ENCODE assay signal across 28 mouse cellular contexts in genomic region chr4:87961872-87962271, GRCm38 (mm10).
A peak's percentile ranks its signal among the peaks of the same experiment; 100 is the strongest.
DNase-seq lines count a peak whose midpoint lies in the region; ATAC-seq and TF ChIP-seq lines count a peak whose summit lies in the region.
"Had no signal": no experiment of that assay in that cellular context is flagged by ENCODE, and none has a peak within 500 bp of the region (broad histone marks: within the 10 kb centered on the region; RNA-seq: fewer than 3 reads in every experiment).

No protein-coding gene starts in this region.

- no peaks in the 10 kb centered on the region for H3K36me3 ChIP-seq in forebrain, embryonic 15.5 days
- no peaks in the 10 kb centered on the region for H3K36me3 ChIP-seq in forebrain, embryonic 12.5 days (replicated peaks)
- no peaks in the 10 kb centered on the region for H3K36me3 ChIP-seq in intestine, embryonic 14.5 days (ENCODE audit: control insufficient read depth, insufficient read depth, low read length)
- no peaks in the 10 kb centered on the region for H3K36me3 ChIP-seq in intestine, embryonic 16.5 days (ENCODE audit: control insufficient read depth, insufficient read depth, low read length)
- no peaks in the 10 kb centered on the region for H3K36me3 ChIP-seq in forebrain, embryonic 16.5 days (ENCODE audit: control insufficient read depth, insufficient read depth)
- H3K36me3 ChIP-seq in kidney, adult 2 months (ENCODE audit: control insufficient read depth, insufficient read depth, low read length), result no peaks in the 10 kb centered on the region
- H3K36me3 ChIP-seq: embryonic facial prominence, embryonic 13.5 days; heart, embryonic 12.5 days; heart, embryonic 15.5 days; hindbrain, embryonic 10.5 days; hindbrain, embryonic 13.5 days; kidney, embryonic 15.5 days had no signal

- peaks cover 12% of the 10 kb centered on the region for H3K4me1 ChIP-seq in forebrain, embryonic 15.5 days
- H3K4me1 ChIP-seq in forebrain, embryonic 12.5 days, result peaks cover 9% of the 10 kb centered on the region; the same call in 1 of the 2 replicates
- H3K4me1 ChIP-seq in intestine, embryonic 14.5 days (replicated peaks; ENCODE audit: control insufficient read depth, insufficient read depth, low read length), result no peaks in the 10 kb centered on the region
- peaks cover 7% of the 10 kb centered on the region; the same call in 1 of the 2 replicates for H3K4me1 ChIP-seq in intestine, embryonic 16.5 days (ENCODE audit: control insufficient read depth, insufficient read depth, low read length)
- H3K4me1 ChIP-seq in forebrain, embryonic 16.5 days (replicated peaks; ENCODE audit: control insufficient read depth, insufficient read depth, low read length), result 0 out of 2 replicates have a peak, but pooled peaks cover 6% of the 10 kb centered on the region
- H3K4me1 ChIP-seq in kidney, adult 2 months (ENCODE audit: control insufficient read depth, insufficient read depth, low read length), result peaks cover 11% of the 10 kb centered on the region
- H3K4me1 ChIP-seq: heart, embryonic 15.5 days; hindbrain, embryonic 10.5 days had no signal

- WGBS in forebrain, embryonic 15.5 days, result 60% methylated on average over 6 of the region's 6 CpGs
- WGBS in forebrain, embryonic 12.5 days, result 74% methylated on average over 6 of the region's 6 CpGs
- 84% methylated on average over 6 of the region's 6 CpGs for WGBS in intestine, embryonic 14.5 days
- WGBS in intestine, embryonic 16.5 days, result 82% methylated on average over 6 of the region's 6 CpGs
- 64% methylated on average over 6 of the region's 6 CpGs for WGBS in forebrain, embryonic 16.5 days
- WGBS in kidney, adult 2 months, result 78% methylated on average over 6 of the region's 6 CpGs

- no peak overlapping the region for H3K9ac ChIP-seq in forebrain, embryonic 15.5 days (replicated peaks)
- no peak overlapping the region for H3K9ac ChIP-seq in forebrain, embryonic 12.5 days
- no peak overlapping the region for H3K9ac ChIP-seq in intestine, embryonic 14.5 days (ENCODE audit: low read length)
- H3K9ac ChIP-seq in intestine, embryonic 16.5 days (ENCODE audit: low read depth, low read length), result no peak overlapping the region
- H3K9ac ChIP-seq in forebrain, embryonic 16.5 days (replicated peaks; ENCODE audit: low read depth, low read length), result no peak overlapping the region
- H3K9ac ChIP-seq: embryonic facial prominence, embryonic 13.5 days; heart, embryonic 12.5 days; heart, embryonic 15.5 days; hindbrain, embryonic 13.5 days; kidney, embryonic 15.5 days had no signal

- no peaks in the 10 kb centered on the region for H3K9me3 ChIP-seq in forebrain, embryonic 15.5 days
- H3K9me3 ChIP-seq in forebrain, embryonic 12.5 days, result no peaks in the 10 kb centered on the region
- no peaks in the 10 kb centered on the region for H3K9me3 ChIP-seq in intestine, embryonic 14.5 days (ENCODE audit: control insufficient read depth, low read length)
- H3K9me3 ChIP-seq in intestine, embryonic 16.5 days (ENCODE audit: control insufficient read depth, low read length), result no peaks in the 10 kb centered on the region
- H3K9me3 ChIP-seq in forebrain, embryonic 16.5 days (ENCODE audit: control insufficient read depth, low read length), result no peaks in the 10 kb centered on the region
- H3K9me3 ChIP-seq: embryonic facial prominence, embryonic 13.5 days; heart, embryonic 12.5 days; heart, embryonic 15.5 days; hindbrain, embryonic 10.5 days; hindbrain, embryonic 13.5 days; kidney, embryonic 15.5 days had no signal

- no peak overlapping the region for H3K4me3 ChIP-seq in forebrain, embryonic 15.5 days
- H3K4me3 ChIP-seq in forebrain, embryonic 12.5 days (replicated peaks), result no peak overlapping the region
- no peak overlapping the region for H3K4me3 ChIP-seq in intestine, embryonic 14.5 days (ENCODE audit: low read depth, low read length)
- H3K4me3 ChIP-seq in intestine, embryonic 16.5 days (ENCODE audit: low read length), result no peak overlapping the region
- no peak overlapping the region for H3K4me3 ChIP-seq in forebrain, embryonic 16.5 days (replicated peaks; ENCODE audit: low read length)
- no peak overlapping the region for H3K4me3 ChIP-seq in kidney, adult 2 months (ENCODE audit: insufficient read depth, low read depth, low read length)
- H3K4me3 ChIP-seq: embryonic facial prominence, embryonic 13.5 days; erythroblast, embryonic 14.5 days; heart, embryonic 12.5 days; heart, embryonic 15.5 days; hindbrain, embryonic 10.5 days; hindbrain, embryonic 13.5 days; kidney, embryonic 15.5 days had no signal

- H3K27me3 ChIP-seq in forebrain, embryonic 15.5 days, result no peaks in the 10 kb centered on the region
- no peaks in the 10 kb centered on the region for H3K27me3 ChIP-seq in forebrain, embryonic 12.5 days
- no peaks in the 10 kb centered on the region for H3K27me3 ChIP-seq in intestine, embryonic 14.5 days (replicated peaks; ENCODE audit: control insufficient read depth, insufficient read depth, low read length)
- no peaks in the 10 kb centered on the region for H3K27me3 ChIP-seq in intestine, embryonic 16.5 days (replicated peaks; ENCODE audit: control insufficient read depth, insufficient read depth, low read length)
- H3K27me3 ChIP-seq in forebrain, embryonic 16.5 days (replicated peaks; ENCODE audit: control insufficient read depth, insufficient read depth, low read length), result no peaks in the 10 kb centered on the region
- H3K27me3 ChIP-seq in kidney, adult 2 months (replicated peaks; ENCODE audit: control insufficient read depth, insufficient read depth, low read length), result no peaks in the 10 kb centered on the region
- H3K27me3 ChIP-seq: embryonic facial prominence, embryonic 13.5 days; heart, embryonic 12.5 days; heart, embryonic 15.5 days; hindbrain, embryonic 13.5 days; kidney, embryonic 15.5 days had no signal

- no peak for TF ChIP-seq POLR2A in kidney, adult 2 months (IDR thresholded peaks at IDR 0.05; ENCODE audit: low read depth, low read length)

- H3K27ac ChIP-seq in forebrain, embryonic 15.5 days (replicated peaks), result no peak overlapping the region
- no peak overlapping the region for H3K27ac ChIP-seq in forebrain, embryonic 12.5 days
- H3K27ac ChIP-seq in intestine, embryonic 14.5 days (ENCODE audit: low read depth), result no peak overlapping the region
- H3K27ac ChIP-seq in intestine, embryonic 16.5 days (ENCODE audit: low read length), result no peak overlapping the region
- H3K27ac ChIP-seq in forebrain, embryonic 16.5 days (ENCODE audit: low read length), result no peak overlapping the region
- H3K27ac ChIP-seq in kidney, adult 2 months (ENCODE audit: insufficient read depth, low read depth, low read length), result no peak overlapping the region
- H3K27ac ChIP-seq: embryonic facial prominence, embryonic 13.5 days; heart, embryonic 15.5 days; hindbrain, embryonic 10.5 days; hindbrain, embryonic 13.5 days; kidney, embryonic 15.5 days had no signal

- no peak for TF ChIP-seq CTCF in kidney, adult 2 months (conservative IDR thresholded peaks at IDR 0.05; ENCODE audit: insufficient read depth, insufficient read length, low read depth, low read length)

- 0 out of 2 replicates have a peak, but pooled peaks have one; percentile 46 for ATAC-seq in forebrain, embryonic 15.5 days (replicated peaks)
- ATAC-seq in forebrain, embryonic 12.5 days (ENCODE audit: low FRiP score), result no peak
- no peak for ATAC-seq in intestine, embryonic 14.5 days (replicated peaks; ENCODE audit: low FRiP score, low TSS enrichment, low read depth)
- no peak for ATAC-seq in intestine, embryonic 16.5 days
- peak; percentile 59; the same call in 1 of the 2 replicates for ATAC-seq in forebrain, embryonic 16.5 days
- ATAC-seq: activated CD4-positive, CD25-positive, alpha-beta regulatory T cell, adult 4 months; CD4-positive, CD25-positive, alpha-beta regulatory T cell, adult 4 months; hindbrain, embryonic 16.5 days; intestine, postnatal 0 days had no signal

- DNase-seq in intestine, embryonic 14.5 days (ENCODE audit: low spot score), result peak; percentile 13
- no peak for DNase-seq in kidney, adult 2 months
- DNase-seq: adrenal gland, adult 8-10 months; adrenal gland, postnatal 25 days; cerebellum, adult 11 months; cerebellum, adult 2 months; cerebellum, adult 9-11 months; cerebellum, postnatal 25 days; gastrocnemius, postnatal 10 days; gastrocnemius, postnatal 36 days; heart, postnatal 10 days; heart, postnatal 36 days; kidney, adult 8-10 months had no signal

- H3K4me2 ChIP-seq in forebrain, embryonic 15.5 days (replicated peaks), result no peak overlapping the region
- no peak overlapping the region for H3K4me2 ChIP-seq in forebrain, embryonic 12.5 days
- no peak overlapping the region for H3K4me2 ChIP-seq in intestine, embryonic 14.5 days (ENCODE audit: low read length)
- H3K4me2 ChIP-seq in intestine, embryonic 16.5 days (ENCODE audit: low read depth, low read length), result no peak overlapping the region
- no peak overlapping the region for H3K4me2 ChIP-seq in forebrain, embryonic 16.5 days (ENCODE audit: low read length)
- H3K4me2 ChIP-seq: embryonic facial prominence, embryonic 13.5 days; heart, embryonic 12.5 days; heart, embryonic 15.5 days; hindbrain, embryonic 13.5 days; kidney, embryonic 15.5 days had no signal

Comparison
In these comparisons a context has a peak if more than half of its experiments do, and no peak if none do; other contexts are left out.
1. ATAC-seq: peak in forebrain, embryonic 15.5 days (single experiment) and forebrain, embryonic 16.5 days (single experiment); none in forebrain, embryonic 12.5 days (single experiment), intestine, embryonic 14.5 days (single experiment) and intestine, embryonic 16.5 days (single experiment).